Mouse (Mus musculus) granulocyte monocyte progenitor cell, adult 5-6 weeks (primary cell): ENCODE measurements around the gene Slc26a11. TPM values are rescaled to one million over a fixed set of nuclear protein-coding genes. Genes with fewer than 3 reads are reported as not detected.

Source experiments
- ATAC-seq: replicated peaks from 2 replicates; pipeline ENCODE4 v1.8.0; 2016; ENCODE audit warnings: mild to moderate bottlenecking, moderate TSS enrichment, inconsistent platforms; ENCODE audit not compliant: poor library complexity, severe bottlenecking
- total RNA-seq, 2 experiments: library from RNA; stranded (forward) in 1 of 2; stranded (reverse) in 1 of 2; fragments of 200-712, 200-1000 nt in 1 of 2; fragments of >200 nt in 1 of 2; fragmentation: Nextera tagmentation in 1 of 2; gene quantifications; 2 replicates each; pipeline ENCODE4 v1.2.3; 2014 to 2017

Gene Slc26a11
- total RNA-seq, 2 experiments from 2014 or later: 0.21 TPM; not detected in 1

DNA sequence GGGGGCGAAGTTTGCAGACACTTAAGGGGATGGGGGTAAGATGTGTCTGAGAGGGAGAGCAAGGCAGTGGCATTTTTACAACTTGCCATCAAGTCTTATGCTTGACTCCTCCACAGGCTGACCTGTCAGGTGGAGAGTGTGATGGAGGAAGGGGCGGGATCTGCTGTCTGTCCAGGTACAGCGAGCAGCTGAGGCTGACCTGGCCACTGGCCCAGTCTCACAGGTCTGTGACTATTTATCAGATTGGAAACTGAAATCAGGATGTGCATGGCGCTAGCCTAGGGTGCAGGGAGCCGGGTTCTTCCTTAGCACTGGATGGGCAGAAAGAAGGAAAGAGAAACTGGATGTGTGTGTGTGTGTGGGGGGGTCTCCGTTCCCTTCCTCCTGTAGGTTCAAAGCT, 38.9 kb downstream of the Slc26a11 start:
- ATAC-seq: no peak

DNA sequence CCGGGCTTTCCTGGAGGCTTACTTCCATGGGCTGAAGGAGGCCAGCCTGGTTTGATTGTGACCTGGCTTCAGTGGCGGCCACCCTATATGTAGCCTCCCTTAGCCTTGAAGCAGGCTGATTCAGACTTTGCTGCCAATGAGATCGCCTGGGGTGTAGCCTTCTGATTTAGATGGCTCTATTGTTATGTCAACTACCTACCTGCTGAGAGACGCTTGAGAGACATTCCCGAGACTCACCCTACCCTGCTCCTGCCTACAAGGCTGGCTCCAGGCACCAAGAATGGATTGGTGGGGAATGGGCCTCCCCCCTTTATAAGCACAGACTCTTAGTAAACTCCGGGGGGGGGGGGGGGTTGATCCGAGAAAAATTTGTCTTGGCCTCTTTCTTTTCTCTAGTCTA, 40.0 kb downstream of the Slc26a11 start:
- ATAC-seq: no peak

DNA sequence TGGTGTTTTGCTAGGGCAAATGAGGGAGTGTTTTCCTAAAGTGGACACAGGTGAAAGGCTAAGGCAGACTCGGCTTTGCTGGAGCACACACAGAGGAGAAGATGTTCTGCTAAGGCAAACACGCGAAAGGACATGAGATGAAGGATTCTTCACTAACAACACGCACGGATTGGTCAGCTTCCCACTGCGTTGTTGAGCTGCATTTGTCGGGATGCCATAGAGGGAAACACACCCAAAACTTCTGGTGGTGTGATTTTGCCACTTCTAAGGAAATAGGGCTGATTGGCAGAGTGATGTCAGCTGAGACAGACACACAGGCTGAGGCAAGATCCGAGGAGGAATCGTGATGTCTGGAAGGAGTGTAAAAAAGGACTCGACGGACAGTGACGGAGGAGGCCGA, 40.6 kb downstream of the Slc26a11 start:
- ATAC-seq: no peak

DNA sequence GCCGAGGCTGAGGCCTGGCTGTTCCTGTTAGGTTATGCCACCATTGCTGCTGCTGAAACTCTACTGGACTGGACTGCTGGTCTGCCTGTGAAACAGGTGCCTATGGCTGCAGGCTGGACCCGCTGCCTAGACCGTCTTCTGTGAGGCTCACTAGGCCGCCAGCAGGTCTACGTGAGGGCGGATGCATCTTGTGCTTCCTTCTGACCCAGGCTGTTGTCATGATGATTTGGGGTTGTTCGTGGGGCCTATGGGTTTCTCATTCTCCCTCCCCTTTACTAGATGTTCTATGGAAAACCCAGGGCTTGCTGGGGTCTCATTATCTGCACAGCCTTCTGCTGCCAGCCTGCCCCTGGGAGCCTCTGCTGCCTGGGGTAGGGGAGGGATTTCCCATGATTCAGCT, 41.1 kb downstream of the Slc26a11 start:
- no peak for ATAC-seq

DNA sequence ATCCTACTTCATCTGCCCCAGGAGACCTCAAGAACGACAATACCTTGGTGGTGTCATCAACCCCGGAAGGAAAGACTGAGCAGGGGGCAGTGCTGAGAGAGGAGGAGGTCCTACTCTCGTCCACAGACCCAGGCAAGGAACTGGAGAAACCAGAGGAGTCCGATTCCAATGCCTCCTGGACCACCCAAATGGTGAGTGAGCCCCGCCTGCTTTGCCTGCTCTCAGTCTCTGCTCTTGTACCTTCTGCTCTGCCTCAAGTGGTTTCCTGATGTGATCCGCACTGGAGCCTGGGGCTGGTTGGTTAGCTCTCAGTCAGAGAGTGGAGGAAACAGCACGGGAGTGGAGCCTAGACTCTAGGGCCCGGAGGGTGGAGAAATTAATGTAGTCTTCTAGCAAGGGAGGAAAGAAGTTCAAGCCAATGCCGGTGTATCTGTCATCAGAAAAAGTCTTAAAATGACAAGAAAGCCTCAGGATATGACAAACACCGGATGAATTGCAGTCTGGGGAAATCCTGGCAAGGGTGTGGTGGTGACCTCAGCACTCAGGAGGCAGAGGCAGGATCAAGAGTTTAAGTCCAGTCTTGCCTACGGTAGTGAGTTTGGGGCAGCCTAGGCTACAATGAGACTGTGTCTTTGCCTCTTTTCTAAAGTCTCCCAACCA, 47.3 kb downstream of the Slc26a11 start:
- ATAC-seq: no peak

DNA sequence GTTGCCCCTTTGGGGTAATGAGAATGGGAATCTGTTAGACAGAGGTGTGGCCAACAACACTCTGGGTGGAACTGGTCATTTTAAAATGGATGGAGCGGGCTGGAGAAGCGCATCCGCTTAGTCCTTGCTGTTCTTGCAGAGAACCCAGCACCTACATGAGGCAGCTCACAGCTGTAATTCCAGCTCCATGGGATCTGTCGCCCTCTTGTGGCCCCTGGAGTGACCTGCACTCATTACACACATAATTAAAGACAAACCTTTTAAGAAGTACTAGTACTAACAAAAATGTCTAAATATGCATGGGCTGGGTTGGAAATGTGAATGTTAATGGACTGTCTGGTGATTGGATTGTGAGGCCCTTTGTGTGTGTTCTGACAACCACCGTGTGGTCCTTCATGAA, 49.3 kb downstream of the Slc26a11 start:
- ATAC-seq: peak; percentile 67

DNA sequence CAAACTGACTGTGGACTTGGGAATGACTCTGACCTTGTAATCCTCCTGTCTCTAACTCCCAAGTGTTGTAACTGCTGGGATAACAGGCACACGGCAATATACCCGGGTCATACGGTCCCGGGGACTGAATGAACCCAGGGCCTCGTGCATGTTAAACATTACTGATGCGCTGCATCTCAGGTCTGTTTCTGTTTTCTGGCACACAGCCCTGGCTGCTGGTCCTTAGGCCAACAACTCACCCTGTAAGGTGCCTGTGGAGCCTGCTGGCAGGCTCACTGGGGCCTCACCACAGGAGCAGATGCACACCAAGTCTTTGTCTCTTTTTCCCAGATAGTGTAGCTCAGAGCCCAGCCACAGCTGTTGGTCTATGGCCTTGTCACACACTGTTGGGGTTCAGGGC, 52.0 kb downstream of the Slc26a11 start:
- no peak for ATAC-seq

DNA sequence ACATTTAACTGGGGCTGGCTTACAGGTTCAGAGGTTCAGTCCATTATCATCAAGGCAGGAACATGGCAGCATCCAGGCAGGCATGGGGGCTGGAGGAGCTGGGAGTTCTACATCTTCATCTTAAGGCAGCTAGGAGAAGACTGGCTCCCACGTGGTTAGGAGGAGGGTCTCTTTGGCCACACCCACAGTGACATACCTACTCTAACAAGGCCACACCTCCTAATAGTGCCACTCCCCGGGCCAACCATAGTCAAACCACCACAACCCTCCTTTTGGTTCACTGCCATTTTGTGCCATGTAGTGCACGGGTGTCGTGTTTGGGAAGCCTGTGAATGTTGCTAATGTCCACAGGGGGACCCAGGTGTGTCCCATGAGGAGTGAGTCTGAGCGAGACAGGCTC, 52.6 kb downstream of the Slc26a11 start:
- no peak for ATAC-seq

DNA sequence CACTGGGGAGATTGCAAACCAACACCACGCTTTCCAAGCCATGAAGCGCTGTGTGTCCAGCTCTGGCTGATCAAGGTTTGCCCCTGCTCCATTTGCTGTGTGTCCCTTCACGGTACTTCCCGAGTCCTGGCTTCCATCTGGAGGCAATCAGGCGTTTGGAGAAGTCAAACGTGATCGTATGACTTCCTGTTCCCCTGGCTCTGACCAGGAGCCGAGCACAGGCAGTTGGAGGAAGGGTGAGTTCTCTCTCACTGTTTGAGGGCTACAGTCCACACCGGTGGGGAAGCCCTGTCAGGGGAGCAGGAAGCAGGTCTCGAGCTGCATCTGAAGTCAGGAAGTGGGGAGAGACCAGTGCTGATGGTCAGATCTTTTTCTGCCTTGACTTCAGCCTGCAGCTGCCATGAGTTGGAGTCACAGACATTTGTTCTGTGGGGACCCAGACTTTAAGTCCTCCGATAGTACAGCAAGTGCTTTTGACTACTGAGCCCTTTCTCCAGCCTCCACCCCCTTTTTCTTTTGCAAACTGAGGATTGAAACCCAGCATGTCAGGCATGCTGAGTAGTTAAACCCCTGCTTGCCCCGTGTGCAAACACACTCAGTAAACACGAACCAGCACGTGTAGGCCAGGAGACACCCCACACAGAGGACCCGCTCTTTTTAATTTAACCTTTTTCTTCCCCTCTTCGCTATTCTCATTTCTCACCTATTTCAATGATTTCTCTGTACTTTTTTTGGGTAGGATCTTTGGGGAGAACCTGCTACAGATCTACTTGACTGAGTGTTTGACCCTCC, 64.2 kb downstream of the Slc26a11 start:
- ATAC-seq: peak; percentile 87

DNA sequence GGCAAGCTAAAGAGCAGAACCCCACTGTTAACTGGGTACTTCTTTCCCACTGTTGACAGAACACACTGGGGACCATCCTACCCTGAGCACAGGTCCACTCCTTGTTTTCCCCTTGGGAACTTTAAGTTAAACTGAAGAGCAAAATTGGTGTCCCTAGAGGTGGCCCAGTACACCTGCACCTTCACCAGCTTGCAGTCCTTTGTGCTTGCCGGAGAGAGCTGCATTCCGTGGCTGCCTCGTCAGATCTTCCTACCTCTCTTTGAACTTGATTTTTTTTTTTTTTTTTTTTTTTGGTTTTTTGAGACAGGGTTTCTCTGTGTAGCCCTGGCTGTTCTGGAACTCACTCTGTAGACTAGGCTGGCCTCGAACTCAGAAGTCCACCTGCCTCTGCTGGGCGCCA, 65.1 kb downstream of the Slc26a11 start:
- ATAC-seq: no peak

DNA sequence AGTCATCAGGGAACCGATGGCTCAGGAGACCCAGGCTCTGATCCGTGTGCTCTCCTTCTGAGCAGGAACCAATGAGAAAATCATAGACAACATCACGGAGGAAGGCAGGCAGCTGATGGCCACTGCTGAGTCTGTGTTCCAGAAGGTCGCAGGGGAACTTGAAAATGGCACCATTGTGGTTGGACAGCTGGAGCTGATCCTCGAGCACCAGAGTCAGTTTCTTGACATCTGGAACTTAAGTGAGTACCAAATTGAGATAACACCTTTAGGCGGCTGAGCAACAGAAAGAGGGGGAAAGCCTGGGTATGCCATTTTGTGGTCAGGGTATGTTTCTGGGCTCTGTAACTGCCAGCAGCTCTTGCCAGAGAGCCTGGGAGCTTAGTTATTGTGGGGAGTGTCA, 72.1 kb downstream of the Slc26a11 start:
- ATAC-seq: no peak

DNA sequence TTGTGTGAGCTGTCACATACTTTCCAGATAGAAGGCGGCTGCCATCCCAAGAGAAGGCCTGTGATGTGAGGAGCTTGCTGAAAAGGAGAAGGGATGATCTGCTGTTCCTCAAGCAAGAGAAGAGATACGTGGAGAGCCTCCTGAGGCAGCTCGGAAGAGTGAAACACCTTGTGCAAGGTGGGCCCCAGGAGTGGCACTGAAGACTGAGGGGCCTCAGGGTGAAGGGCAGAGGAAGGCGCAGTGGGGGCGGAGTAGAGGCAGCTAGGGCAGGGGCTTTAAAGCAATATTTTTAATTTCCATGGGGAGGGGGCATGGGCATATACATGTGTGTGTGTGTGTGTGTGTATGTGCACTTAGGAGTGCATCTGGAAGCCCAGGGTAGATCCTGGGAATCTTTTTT, 72.6 kb downstream of the Slc26a11 start:
- ATAC-seq: no peak

DNA sequence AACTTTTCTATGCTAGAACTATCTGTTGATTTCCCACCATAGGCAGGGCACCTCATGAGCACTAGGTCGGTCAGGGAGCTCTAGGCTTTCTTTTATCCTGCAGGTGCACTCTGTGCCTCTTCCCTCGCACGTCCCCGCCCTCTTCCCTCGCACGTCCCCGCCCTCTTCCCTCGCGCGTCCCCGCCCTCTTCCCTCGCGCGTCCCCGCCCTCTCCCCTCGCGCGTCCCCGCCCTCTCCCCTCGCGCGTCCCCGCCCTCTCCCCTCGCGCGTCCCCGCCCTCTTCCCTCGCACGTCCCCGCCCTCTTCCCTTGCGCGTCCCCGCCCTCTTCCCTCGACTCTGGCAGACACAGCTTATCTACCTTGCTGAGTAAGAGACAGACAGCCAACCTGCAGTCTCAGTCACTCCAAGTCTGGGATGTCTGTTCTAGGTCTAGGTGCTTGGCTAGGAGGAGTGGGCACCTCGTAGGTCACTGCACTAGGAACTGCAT, 73.3 kb downstream of the Slc26a11 start:
- ATAC-seq: peak; percentile 97

Other genes with a start within 250 kb of the Slc26a11 start
- 3.3 and 8.6 TPM in 2 replicates for gene Tbc1d16, start 127.1 kb upstream of the Slc26a11 start, total RNA-seq (2014; fragmentation: Nextera tagmentation)
- 2.1 and 3.0 TPM in 2 replicates for gene Tbc1d16, start 127.1 kb upstream of the Slc26a11 start, total RNA-seq (2017)
- gene Ccdc40, start 127.0 kb upstream of the Slc26a11 start, total RNA-seq (2014; fragmentation: Nextera tagmentation): 7.3 and 12.0 TPM in 2 replicates
- 9.0 and 11.8 TPM in 2 replicates for gene Ccdc40, start 127.0 kb upstream of the Slc26a11 start, total RNA-seq (2017)
- 35.8 and 47.2 TPM in 2 replicates for gene Gaa, start 87.7 kb upstream of the Slc26a11 start, total RNA-seq (2014; fragmentation: Nextera tagmentation)
- gene Gaa, start 87.7 kb upstream of the Slc26a11 start, total RNA-seq (2017): 27.4 and 31.6 TPM in 2 replicates
- 280 and 311 TPM in 2 replicates for gene Eif4a3, start 55.5 kb upstream of the Slc26a11 start, total RNA-seq (2014; fragmentation: Nextera tagmentation)
- 188 and 228 TPM in 2 replicates for gene Eif4a3, start 55.5 kb upstream of the Slc26a11 start, total RNA-seq (2017)
- not detected in 2 replicates for gene Card14, start 47.8 kb upstream of the Slc26a11 start, total RNA-seq (2014; fragmentation: Nextera tagmentation)
- gene Card14, start 47.8 kb upstream of the Slc26a11 start, total RNA-seq (2017): not detected in 2 replicates
- gene Sgsh, start within 50 bp of the Slc26a11 start, total RNA-seq (2014; fragmentation: Nextera tagmentation): 4.3 and 5.2 TPM in 2 replicates
- gene Sgsh, start within 50 bp of the Slc26a11 start, total RNA-seq (2017): 2.7 and 4.1 TPM in 2 replicates
- 57.7 and 58.1 TPM in 2 replicates for gene Rnf213, start 37.5 kb downstream of the Slc26a11 start, total RNA-seq (2014; fragmentation: Nextera tagmentation)
- 40.5 and 45.5 TPM in 2 replicates for gene Rnf213, start 37.5 kb downstream of the Slc26a11 start, total RNA-seq (2017)
- 5.5 and 10.3 TPM in 2 replicates for gene Endov, start 135.8 kb downstream of the Slc26a11 start, total RNA-seq (2014; fragmentation: Nextera tagmentation)
- gene Endov, start 135.8 kb downstream of the Slc26a11 start, total RNA-seq (2017): 14.2 and 21.0 TPM in 2 replicates
- gene Nptx1, start 192.2 kb downstream of the Slc26a11 start, total RNA-seq (2014; fragmentation: Nextera tagmentation): not detected in 2 replicates
- gene Nptx1, start 192.2 kb downstream of the Slc26a11 start, total RNA-seq (2017): not detected in 2 replicates
- gene Rptor, start 247.3 kb downstream of the Slc26a11 start, total RNA-seq (2014; fragmentation: Nextera tagmentation): 23.8 and 33.0 TPM in 2 replicates
- 13.7 and 20.9 TPM in 2 replicates for gene Rptor, start 247.3 kb downstream of the Slc26a11 start, total RNA-seq (2017)